Mouse (Mus musculus) gastrocnemius, postnatal 36 days (tissue): ENCODE results near the gene Gm49450. TPM values are rescaled to one million over a fixed set of nuclear protein-coding genes. Genes with fewer than 3 reads are reported as not detected.
"Not testable (repeated sequence)": the region's sequence is repeated elsewhere in the genome, so short reads cannot be mapped to it uniquely, and the experiment has no call there.

ENCODE experiments used
- DNase-seq, 2 experiments: peaks; one replicate each; pipeline ENCODE4 v3.0.0; 2022
- intact Hi-C: fragments of 180-260 bp; cut with DNase I; formaldehyde crosslinking; loops from one replicate; pipeline ENCODE4 v1.15.1; 2025
- total RNA-seq, 2 experiments: library from RNA; stranded (reverse); gene quantifications; 2 replicates each; pipeline ENCODE4 v1.2.3; 2021

Gene Gm49450
- total RNA-seq, 2 experiments from 2014 or later = not detected

GRCm38 (mm10) chr15:98930998-98931397 is 22.4 kb downstream of the Gm49450 start:
- intact Hi-C loops = no loop called here
- no peak for DNase-seq

- intact Hi-C loops = no loop called here
- no peak for DNase-seq
These were observed 23.2 kb downstream of the Gm49450 start for GRCm38 (mm10) chr15:98930017-98930734.

GRCm38 (mm10) chr15:98928598-98929240 is 24.6 kb downstream of the Gm49450 start:
- DNase-seq = peak; percentile 31 to 51
- intact Hi-C loops = loop anchor here (1.0 to 5.0 kb wide), 2 partner anchors 36 to 51 kb away; no protein-coding TSS in a partner anchor

GRCm38 (mm10) chr15:98927566-98927965 is 25.8 kb downstream of the Gm49450 start:
- intact Hi-C loops = loop anchor here (5.0 kb wide), 1 partner anchor 50 kb away; no protein-coding TSS in a partner anchor
- no peak for DNase-seq

- DNase-seq = no peak
These were observed 28.7 kb downstream of the Gm49450 start for GRCm38 (mm10) chr15:98924682-98925081.

GRCm38 (mm10) chr15:98923031-98923537 is 30.3 kb downstream of the Gm49450 start:
- intact Hi-C loops = no loop called here
- no peak for DNase-seq

More at GRCm38 (mm10) chr15:98924682-98925081, 28.7 kb downstream of the Gm49450 start:
- intact Hi-C loops = loop anchor here (5.0 kb wide), 1 partner anchor 47 kb away; no protein-coding TSS in a partner anchor

- no peak for DNase-seq
- intact Hi-C loops = no loop called here
These were observed 30.8 kb downstream of the Gm49450 start for GRCm38 (mm10) chr15:98922581-98922980.

GRCm38 (mm10) chr15:98921510-98921909 is 31.8 kb downstream of the Gm49450 start:
- intact Hi-C loops = no loop called here
- no peak for DNase-seq

- DNase-seq = not testable (repeated sequence)
- intact Hi-C loops = loop anchor here (5.0 kb wide), 1 partner anchor 36 kb away; no protein-coding TSS in a partner anchor
These were observed 34.9 kb downstream of the Gm49450 start for GRCm38 (mm10) chr15:98918499-98918895.

- peak; percentile 99 for DNase-seq
- intact Hi-C loops = loop anchor here (5.0 kb wide), 1 partner anchor 36 kb away; no protein-coding TSS in a partner anchor
These were observed 35.5 kb downstream of the Gm49450 start, which contains the start of gene Lmbr1l for GRCm38 (mm10) chr15:98917538-98918498. Gene Lmbr1l, minus strand, starts transcription at chr15:98918231.

GRCm38 (mm10) chr15:98917091-98917490 is 36.3 kb downstream of the Gm49450 start:
- intact Hi-C loops = loop anchor here (5.0 kb wide), 1 partner anchor 35 kb away; no protein-coding TSS in a partner anchor
- DNase-seq = peak in 1 of 2 experiments; percentile 28

- intact Hi-C loops = loop anchor here (5.0 kb wide), 1 partner anchor 34 kb away; no protein-coding TSS in a partner anchor
- DNase-seq = no peak
These were observed 37.3 kb downstream of the Gm49450 start for GRCm38 (mm10) chr15:98916016-98916415.

GRCm38 (mm10) chr15:98914903-98915302 is 38.4 kb downstream of the Gm49450 start:
- intact Hi-C loops = loop anchor here (5.0 kb wide), 1 partner anchor 33 kb away; no protein-coding TSS in a partner anchor
- DNase-seq = no peak

- DNase-seq = no peak
- intact Hi-C loops = no loop called here
These were observed 48.7 kb downstream of the Gm49450 start for GRCm38 (mm10) chr15:98904692-98905091.

GRCm38 (mm10) chr15:98902600-98902999 is 50.8 kb downstream of the Gm49450 start:
- no peak for DNase-seq
- intact Hi-C loops = no loop called here

- no peak for DNase-seq
- intact Hi-C loops = no loop called here
These were observed 51.8 kb downstream of the Gm49450 start for GRCm38 (mm10) chr15:98901530-98901929.

GRCm38 (mm10) chr15:98897928-98898800 is 55.2 kb downstream of the Gm49450 start, which contains the start of gene Dhh:
Gene Dhh, minus strand, starts transcription at chr15:98898540.
- no peak for DNase-seq
- intact Hi-C loops = no loop called here

GRCm38 (mm10) chr15:98897495-98897894 is 55.9 kb downstream of the Gm49450 start:
- intact Hi-C loops = no loop called here
- no peak for DNase-seq
